Mouse (Mus musculus) forebrain, embryonic 10.5 days (tissue): Measurements from ENCODE around the gene Pax7. TPM values are rescaled to one million over a fixed set of nuclear protein-coding genes. Genes with fewer than 3 reads are reported as not detected.

Source experiments
- DNase-seq: peaks from one replicate; pipeline ENCODE4 v3.0.0-alpha.2; 2017; ENCODE audit warnings: low spot score; ENCODE audit errors: extremely low spot score
- H3K27ac ChIP-seq: fragments of 300-500 bp; sonication (generic); 2 replicates; pipeline ENCODE4 v1.5.1; 2016; ENCODE audit warnings: mild to moderate bottlenecking
- H3K27me3 ChIP-seq: fragments of 300-500 bp; sonication (generic); 2 replicates; pipeline ENCODE4 v1.6.1; 2016; ENCODE audit warnings: mild to moderate bottlenecking; ENCODE audit not compliant: poor library complexity, severe bottlenecking
- H3K36me3 ChIP-seq: fragments of 300-500 bp; sonication (generic); replicated peaks from 2 replicates; pipeline ENCODE4 v1.6.1; 2016; ENCODE audit warnings: mild to moderate bottlenecking, moderate library complexity
- H3K4me1 ChIP-seq: fragments of 300-500 bp; sonication (generic); 2 replicates; pipeline ENCODE4 v1.6.1; 2016
- H3K4me3 ChIP-seq: fragments of 300-500 bp; sonication (generic); 2 replicates; pipeline ENCODE4 v1.5.1; 2016; ENCODE audit warnings: mild to moderate bottlenecking, moderate library complexity
- H3K9me3 ChIP-seq: fragments of 300-500 bp; sonication (generic); 2 replicates; pipeline ENCODE4 v1.6.1; 2016; ENCODE audit warnings: mild to moderate bottlenecking, moderate library complexity
- WGBS: fragments of 180-500 bp; shearing (Covaris S2); methylation state at CpG from one replicate; pipeline ENCODE4 v1.1.7; 2016; 5-methylcytosine and 5-hydroxymethylcytosine counted together
- polyA plus RNA-seq: library from polyadenylated mRNA; unstranded; fragments of >200 nt; fragmentation: Nextera tagmentation; extraction: Ambion mirVana; gene quantifications from 2 replicates; pipeline ENCODE4 v1.2.1, GENCODE M21; 2016

Pax7 gene
- polyA plus RNA-seq, 1 experiment from 2014 or later: 2.4 TPM

- no peak for DNase-seq
- peaks cover 18% of the 10 kb centered on the region for H3K4me1 ChIP-seq
- H3K27me3 ChIP-seq: peaks cover 34% of the 10 kb centered on the region
- H3K27ac ChIP-seq: peak overlapping the region; percentile 13; the same call in 1 of the 2 replicates
- no peaks in the 10 kb centered on the region for H3K9me3 ChIP-seq
- no peaks in the 10 kb centered on the region for H3K36me3 ChIP-seq
- H3K4me3 ChIP-seq: no peak overlapping the region
- WGBS: 86% methylated on average over 10 of the region's 10 CpGs
Measured at GRCm38 (mm10) chr4:139716477-139717169, 116.7 kb downstream of the Pax7 start.

GRCm38 (mm10) chr4:139715241-139715932 lies 117.9 kb downstream of the Pax7 start:
- no peaks in the 10 kb centered on the region for H3K9me3 ChIP-seq
- no peak overlapping the region for H3K4me3 ChIP-seq
- peak overlapping the region; percentile 62 for H3K27ac ChIP-seq
- no peaks in the 10 kb centered on the region for H3K36me3 ChIP-seq
- peak; percentile 41 for DNase-seq
- peaks cover 27% of the 10 kb centered on the region for H3K4me1 ChIP-seq
- 22% methylated on average over 13 of the region's 13 CpGs for WGBS
- peaks cover 46% of the 10 kb centered on the region for H3K27me3 ChIP-seq

- Histone ChIP-seq H3K4me3 (no peak overlapping the region), H3K4me1 (peaks cover 25% of the 10 kb centered on the region), H3K27me3 (peaks cover 67% of the 10 kb centered on the region), H3K27ac (0 out of 2 replicates have a peak overlapping the region, but pooled peaks have one; percentile 25), H3K9me3 (no peaks in the 10 kb centered on the region), H3K36me3 (no peaks in the 10 kb centered on the region)
- no peak for DNase-seq
- 44% methylated on average over 25 of the region's 25 CpGs for WGBS
Measured at GRCm38 (mm10) chr4:139710467-139711334, 122.6 kb downstream of the Pax7 start.

GRCm38 (mm10) chr4:139705986-139706385 lies 127.3 kb downstream of the Pax7 start:
- no peak overlapping the region for H3K4me3 ChIP-seq
- H3K36me3 ChIP-seq: no peaks in the 10 kb centered on the region
- WGBS: 90% methylated on average over 5 of the region's 5 CpGs
- no peaks in the 10 kb centered on the region for H3K9me3 ChIP-seq
- peaks cover 39% of the 10 kb centered on the region for H3K27me3 ChIP-seq
- H3K4me1 ChIP-seq: peaks cover 9% of the 10 kb centered on the region
- H3K27ac ChIP-seq: no peak overlapping the region
- DNase-seq: no peak

GRCm38 (mm10) chr4:139703468-139703867 lies 129.9 kb downstream of the Pax7 start:
- Histone ChIP-seq H3K36me3 (no peaks in the 10 kb centered on the region), H3K4me1 (peaks cover 2% of the 10 kb centered on the region), H3K27me3 (peaks cover 20% of the 10 kb centered on the region), H3K4me3 (no peak overlapping the region), H3K27ac (no peak overlapping the region), H3K9me3 (peaks cover 7% of the 10 kb centered on the region; the same call in 1 of the 2 replicates)
- WGBS: 86% methylated on average over 11 of the region's 11 CpGs
- DNase-seq: no peak

GRCm38 (mm10) chr4:139702914-139703313 lies 130.4 kb downstream of the Pax7 start:
- DNase-seq: no peak
- Histone ChIP-seq H3K4me3 (no peak overlapping the region), H3K27ac (no peak overlapping the region), H3K36me3 (no peaks in the 10 kb centered on the region), H3K4me1 (peaks cover 7% of the 10 kb centered on the region), H3K27me3 (peaks cover 20% of the 10 kb centered on the region), H3K9me3 (peaks cover 7% of the 10 kb centered on the region; the same call in 1 of the 2 replicates)
- 73% methylated on average over 4 of the region's 4 CpGs for WGBS

GRCm38 (mm10) chr4:139698602-139699001 lies 134.7 kb downstream of the Pax7 start:
- 76% methylated on average over 8 of the region's 8 CpGs for WGBS
- H3K4me3 ChIP-seq: no peak overlapping the region
- peak overlapping the region; percentile 5; the same call in 1 of the 2 replicates for H3K27ac ChIP-seq
- H3K27me3 ChIP-seq: peaks cover 45% of the 10 kb centered on the region
- peaks cover 18% of the 10 kb centered on the region for H3K4me1 ChIP-seq
- no peaks in the 10 kb centered on the region for H3K36me3 ChIP-seq
- DNase-seq: no peak
- H3K9me3 ChIP-seq: peaks cover 7% of the 10 kb centered on the region; the same call in 1 of the 2 replicates

GRCm38 (mm10) chr4:139697755-139698154 lies 135.6 kb downstream of the Pax7 start:
- no peak overlapping the region for H3K4me3 ChIP-seq
- peak; percentile 36 for DNase-seq
- 8% methylated on average over 9 of the region's 9 CpGs for WGBS
- H3K4me1 ChIP-seq: peaks cover 25% of the 10 kb centered on the region
- peak overlapping the region; percentile 76 for H3K27ac ChIP-seq
- peaks cover 54% of the 10 kb centered on the region for H3K27me3 ChIP-seq
- H3K36me3 ChIP-seq: no peaks in the 10 kb centered on the region
- peaks cover 7% of the 10 kb centered on the region; the same call in 1 of the 2 replicates for H3K9me3 ChIP-seq

- H3K27me3 ChIP-seq: peaks cover 90% of the 10 kb centered on the region
- H3K4me1 ChIP-seq: peaks cover 37% of the 10 kb centered on the region
- no peaks in the 10 kb centered on the region for H3K9me3 ChIP-seq
- 11% methylated on average over 5 of the region's 5 CpGs for WGBS
- no peak for DNase-seq
- no peaks in the 10 kb centered on the region for H3K36me3 ChIP-seq
- 0 out of 2 replicates have a peak overlapping the region, but pooled peaks have one; percentile 1 for H3K27ac ChIP-seq
- H3K4me3 ChIP-seq: no peak overlapping the region
Measured at GRCm38 (mm10) chr4:139693315-139693714, 140.0 kb downstream of the Pax7 start.

GRCm38 (mm10) chr4:139689627-139690269 lies 143.6 kb downstream of the Pax7 start:
- H3K36me3 ChIP-seq: no peaks in the 10 kb centered on the region
- H3K4me3 ChIP-seq: no peak overlapping the region
- WGBS: 41% methylated on average over 7 of the region's 7 CpGs
- peaks cover 83% of the 10 kb centered on the region for H3K27me3 ChIP-seq
- DNase-seq: no peak
- H3K9me3 ChIP-seq: no peaks in the 10 kb centered on the region
- peaks cover 34% of the 10 kb centered on the region for H3K4me1 ChIP-seq
- H3K27ac ChIP-seq: no peak overlapping the region

- H3K27me3 ChIP-seq: peaks cover 70% of the 10 kb centered on the region
Measured at GRCm38 (mm10) chr4:139688058-139688457, 145.3 kb downstream of the Pax7 start.

More at GRCm38 (mm10) chr4:139688058-139688457, 145.3 kb downstream of the Pax7 start:
- Histone ChIP-seq H3K27ac (no peak overlapping the region), H3K36me3 (no peaks in the 10 kb centered on the region), H3K4me1 (peaks cover 25% of the 10 kb centered on the region), H3K4me3 (no peak overlapping the region), H3K9me3 (no peaks in the 10 kb centered on the region)
- DNase-seq: no peak
- WGBS: 70% methylated on average over 9 of the region's 9 CpGs
